Mouse (Mus musculus) gastrocnemius, postnatal 10 days (tissue): ENCODE results near the gene Vash1. TPM values are rescaled to one million over a fixed set of nuclear protein-coding genes. Genes with fewer than 3 reads are reported as not detected.

Experiments used
- DNase-seq: peaks from one replicate; pipeline ENCODE4 v3.0.0; 2021; ENCODE audit warnings: mixed read lengths
- total RNA-seq, 2 experiments: library from RNA; stranded (reverse); gene quantifications; 2 replicates each; pipeline ENCODE4 v1.2.3; 2021

Vash1 gene
- total RNA-seq, 2 experiments from 2014 or later, result 29.9 to 34.5 TPM

DNA sequence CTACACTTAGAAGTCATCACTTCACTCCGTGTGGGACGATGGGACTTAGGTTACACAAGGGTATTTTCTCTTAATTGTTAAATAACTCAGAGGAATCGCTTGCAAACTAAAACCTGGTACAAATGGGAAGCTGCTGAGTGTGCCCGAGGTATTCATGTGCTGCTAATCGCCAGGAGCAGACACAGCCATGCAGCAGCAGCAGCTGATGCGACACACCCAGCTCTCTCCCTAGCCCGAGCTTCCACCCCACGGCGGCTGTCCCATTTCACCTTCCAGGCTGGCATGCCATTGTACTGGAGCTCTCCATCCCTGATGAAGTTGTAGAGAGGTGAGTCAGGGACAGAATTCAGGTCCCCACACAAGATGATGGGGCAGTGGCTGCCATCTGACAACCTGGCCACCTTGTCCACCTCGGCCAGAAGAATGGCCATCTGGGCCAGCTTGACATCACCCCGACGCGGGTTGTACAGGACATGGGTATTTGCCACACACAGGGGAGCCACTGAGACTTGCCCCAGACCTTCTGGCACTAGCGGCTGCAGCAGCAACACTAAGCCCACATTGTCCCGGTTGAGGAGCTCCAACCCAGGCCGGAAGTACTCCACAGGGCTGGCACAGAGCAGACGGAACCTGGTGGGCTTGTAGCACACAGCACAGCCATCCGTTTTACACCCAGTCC lies 41.6 kb downstream of the Vash1 start:
- no peak for DNase-seq

DNA sequence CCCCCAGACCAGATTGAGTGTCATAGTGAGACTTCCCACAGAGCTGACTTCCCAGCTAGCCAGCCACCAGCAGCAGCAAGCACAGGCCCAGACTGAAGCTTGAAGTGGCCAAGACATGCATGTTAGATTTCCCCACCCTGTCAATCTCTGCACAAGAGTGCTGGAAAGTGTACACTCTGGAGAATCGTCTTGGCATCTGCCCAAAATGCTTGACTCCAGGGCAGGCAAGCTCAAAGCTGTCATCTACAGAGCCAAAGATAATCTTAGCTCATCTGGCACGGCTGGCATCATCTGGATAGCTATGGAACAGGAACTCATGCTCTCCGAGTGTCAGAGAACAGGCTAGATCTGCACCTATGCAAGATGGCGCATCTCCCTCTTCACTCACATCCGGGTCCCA lies 43.0 kb downstream of the Vash1 start:
- DNase-seq, result no peak

DNA sequence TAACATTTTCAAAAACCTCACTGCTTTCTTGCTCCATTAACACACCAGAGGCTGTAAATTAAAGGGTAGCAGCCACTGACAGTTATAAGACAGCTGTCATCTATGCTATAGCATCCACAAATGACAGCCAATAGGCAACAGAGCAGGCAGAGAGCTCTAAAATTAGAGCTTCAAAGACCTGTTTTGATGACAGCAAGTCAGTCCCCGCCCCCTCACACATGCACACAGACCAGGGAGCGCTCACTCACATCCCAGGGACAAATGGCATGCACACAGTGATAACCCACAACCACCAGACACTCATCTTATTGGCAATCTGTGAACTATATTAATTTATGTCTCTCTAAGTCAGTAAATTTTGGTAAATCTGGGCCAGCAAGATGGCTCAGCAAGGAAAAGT lies 45.8 kb downstream of the Vash1 start:
- no peak for DNase-seq

DNA sequence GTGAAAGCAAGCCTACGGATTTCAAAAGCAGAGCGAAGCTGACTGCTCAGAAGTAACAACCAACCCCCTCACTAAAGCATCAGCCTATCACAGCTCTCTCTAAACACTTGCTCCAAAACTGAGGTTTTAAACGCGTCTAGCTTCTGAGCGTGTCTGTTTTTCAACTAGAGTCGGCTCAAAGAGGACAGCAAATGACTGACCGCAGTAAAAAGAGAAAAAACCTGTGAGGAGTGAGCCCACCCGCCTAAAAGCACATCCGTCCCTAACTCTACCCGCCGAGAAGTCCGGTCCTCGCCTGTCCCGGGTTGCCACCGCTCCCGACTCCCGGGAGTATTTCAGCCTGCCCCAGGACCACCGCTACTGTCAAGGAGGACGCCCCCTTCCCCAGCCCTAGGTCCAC lies 47.2 kb downstream of the Vash1 start:
- DNase-seq, result no peak

DNA sequence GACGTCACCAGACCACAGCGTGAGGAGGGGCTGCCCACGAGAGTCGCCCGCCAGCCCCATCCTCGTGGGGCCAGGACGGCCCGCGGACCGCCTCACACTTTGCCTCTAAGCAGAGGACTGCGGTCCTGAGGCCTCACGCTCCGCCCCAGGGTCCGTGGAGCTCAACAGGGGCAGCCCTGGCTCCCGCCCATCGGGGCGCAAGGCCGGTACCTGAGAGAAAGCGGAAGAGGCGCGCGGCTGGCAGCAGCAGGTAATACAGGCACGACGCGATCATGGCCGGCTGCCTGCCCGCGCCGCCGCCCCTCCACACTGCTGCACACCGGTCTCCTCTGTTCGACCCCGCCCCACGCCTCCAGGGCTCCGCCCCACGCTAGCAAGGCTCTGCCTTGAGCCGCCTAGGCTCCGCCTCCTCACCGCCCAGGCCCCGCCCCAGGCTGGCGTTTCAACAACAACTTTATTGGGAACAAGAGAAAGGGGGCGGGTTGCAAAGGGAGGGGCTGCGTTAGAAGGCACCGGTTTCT lies 47.7 kb downstream of the Vash1 start, which contains the start of gene Angel1:
Gene Angel1 (minus strand): TSS at position 341 of the 521 bp plus-strand sequence.
- peak; percentile 97 for DNase-seq

DNA sequence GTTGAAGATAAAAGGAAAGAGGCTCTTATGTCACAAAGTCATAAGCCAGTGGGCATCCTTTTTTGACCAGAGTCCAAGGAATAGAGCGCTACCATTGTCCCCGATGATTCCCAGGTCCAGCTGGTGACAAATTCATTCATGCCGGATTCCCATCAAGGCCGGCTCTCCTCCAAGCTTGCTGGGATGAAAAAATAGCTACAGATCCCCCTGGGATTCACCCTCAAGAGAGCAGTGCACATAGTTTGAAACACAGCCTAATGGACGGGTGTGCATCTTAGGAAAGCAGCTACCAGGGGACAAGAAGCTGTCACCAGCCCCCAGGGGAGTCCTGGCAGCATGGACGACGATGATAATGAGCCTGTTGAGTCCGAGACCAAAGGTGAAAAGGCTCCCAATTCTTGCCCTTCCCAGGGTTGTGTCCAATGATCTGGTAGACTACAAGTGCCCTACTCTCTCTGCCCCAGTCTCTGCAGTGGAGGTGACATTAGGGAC lies 55.9 kb downstream of the Vash1 start, which contains the start of gene Lrrc74a:
Gene Lrrc74a (plus strand): TSS at position 51 of the 492 bp plus-strand sequence.
- DNase-seq, result no peak

Other genes with a start within 250 kb of the Vash1 start
- gene Angel1, start 47.8 kb downstream of the Vash1 start, total RNA-seq, result 1 to 10 TPM; 5.8 to 6.3 TPM
- gene Lrrc74a, start 55.7 kb downstream of the Vash1 start, total RNA-seq, result not detected
- 10 to 100 TPM; 42.9 to 46.7 TPM for gene Irf2bpl, start 206.1 kb downstream of the Vash1 start, total RNA-seq